Mouse (Mus musculus) lung, embryonic 16.5 days (tissue): ENCODE measurements around the gene Synpo2l. TPM values are rescaled to one million over a fixed set of nuclear protein-coding genes. Genes with fewer than 3 reads are reported as not detected.
"Not testable (repeated sequence)": the region's sequence is repeated elsewhere in the genome, so short reads cannot be mapped to it uniquely, and the experiment has no call there.

Experiments
- ATAC-seq: fragments of 200-750 bp; cut with Nextera tagmentation; 2 replicates; pipeline ENCODE4 v1.8.0; 2017; ENCODE audit warnings: low read depth, mild to moderate bottlenecking, moderate library complexity
- H3K27ac ChIP-seq: fragments of 300-500 bp; sonication (generic); 2 replicates; pipeline ENCODE4 v1.5.1; 2014; ENCODE audit warnings: mild to moderate bottlenecking, control low read depth, low read length
- H3K27me3 ChIP-seq: fragments of 300-500 bp; sonication (generic); 2 replicates; pipeline ENCODE4 v1.6.1; 2014; ENCODE audit warnings: low read depth, low read length, mixed read lengths; ENCODE audit not compliant: control insufficient read depth, insufficient read depth
- H3K36me3 ChIP-seq: fragments of 300-500 bp; sonication (generic); 2 replicates; pipeline ENCODE4 v1.6.1; 2014; ENCODE audit warnings: low read length; ENCODE audit not compliant: control insufficient read depth, insufficient read depth
- H3K4me1 ChIP-seq: fragments of 300-500 bp; sonication (generic); replicated peaks from 2 replicates; pipeline ENCODE4 v1.6.1; 2014; ENCODE audit warnings: low read length, mixed read lengths; ENCODE audit not compliant: control insufficient read depth, insufficient read depth
- H3K4me2 ChIP-seq: fragments of 300-500 bp; sonication (generic); 2 replicates; pipeline ENCODE4 v1.6.1; 2014; ENCODE audit warnings: low read depth, low read length, control low read depth
- H3K4me3 ChIP-seq: fragments of 300-500 bp; sonication (generic); 2 replicates; pipeline ENCODE4 v1.5.1; 2014; ENCODE audit warnings: mild to moderate bottlenecking, low read length, control low read depth
- H3K9ac ChIP-seq: fragments of 300-500 bp; sonication (generic); 2 replicates; pipeline ENCODE4 v1.6.1; 2014; ENCODE audit warnings: low read length, control low read depth
- H3K9me3 ChIP-seq: fragments of 300-500 bp; sonication (generic); 2 replicates; pipeline ENCODE4 v1.6.1; 2016; ENCODE audit warnings: low read length; ENCODE audit not compliant: control insufficient read depth
- WGBS: fragments of 180-500 bp; shearing (Covaris S2); extraction: QIAGEN DNeasy Blood & Tissue Kit; methylation state at CpG from one replicate; pipeline ENCODE4 v1.1.7; 2014; 5-methylcytosine and 5-hydroxymethylcytosine counted together
- polyA plus RNA-seq: library from polyadenylated mRNA; unstranded; fragments of >200 nt; fragmentation: Nextera tagmentation; extraction: Ambion mirVana; gene quantifications from 2 replicates; pipeline ENCODE4 v1.2.1, GENCODE M21; 2015

Synpo2l gene
- polyA plus RNA-seq, 1 experiment from 2014 or later, result 6.2 TPM

DNA sequence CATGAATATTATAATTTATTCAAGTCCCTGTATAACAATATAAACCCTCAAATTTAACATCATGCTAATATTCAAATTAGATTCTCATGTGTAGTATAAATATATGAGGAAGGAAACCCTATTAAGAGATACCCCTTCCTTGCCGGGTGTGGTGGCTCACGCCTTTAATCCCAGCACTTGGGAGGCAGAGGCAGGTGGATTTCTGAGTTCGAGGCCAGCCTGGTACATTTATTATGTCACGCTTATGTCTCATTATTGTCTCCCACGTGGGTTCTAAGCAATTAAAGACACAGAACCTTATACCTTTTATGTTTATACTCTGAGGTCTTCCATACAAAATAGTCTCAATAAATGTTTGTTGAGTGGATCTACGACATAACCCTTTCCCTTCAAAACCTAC lies 29.5 kb downstream of the Synpo2l start:
- no peak for ATAC-seq
- Histone ChIP-seq H3K9ac (no peak overlapping the region), H3K27me3 (no peaks in the 10 kb centered on the region), H3K4me2 (no peak overlapping the region), H3K27ac (no peak overlapping the region), H3K9me3 (no peaks in the 10 kb centered on the region), H3K36me3 (no peaks in the 10 kb centered on the region), H3K4me1 (peaks cover 12% of the 10 kb centered on the region), H3K4me3 (no peak overlapping the region)
- WGBS, result 91% methylated on average over 6 of the region's 6 CpGs

GRCm38 (mm10) chr14:20637818-20638574 lies 30.2 kb downstream of the Synpo2l start:
- Histone ChIP-seq H3K4me1 (peaks cover 12% of the 10 kb centered on the region), H3K27me3 (no peaks in the 10 kb centered on the region), H3K36me3 (no peaks in the 10 kb centered on the region), H3K4me3 (no peak overlapping the region), H3K9me3 (no peaks in the 10 kb centered on the region), H3K9ac (no peak overlapping the region), H3K27ac (no peak overlapping the region), H3K4me2 (no peak overlapping the region)
- ATAC-seq, result no peak
- 62% methylated on average over 2 of the region's 2 CpGs for WGBS

GRCm38 (mm10) chr14:20636968-20637367 lies 31.2 kb downstream of the Synpo2l start:
- H3K36me3 ChIP-seq, ATAC-seq, H3K4me2 ChIP-seq, H3K4me1 ChIP-seq, H3K9me3 ChIP-seq, H3K4me3 ChIP-seq, H3K9ac ChIP-seq, H3K27ac ChIP-seq, H3K27me3 ChIP-seq: not testable (repeated sequence)
- 91% methylated on average over 3 of the region's 3 CpGs for WGBS

- H3K36me3 ChIP-seq, result no peaks in the 10 kb centered on the region
- WGBS, result 55% methylated on average over 2 of the region's 2 CpGs
- H3K4me2 ChIP-seq, result no peak overlapping the region
- ATAC-seq, result 0 out of 2 replicates have a peak, but pooled peaks have one; percentile 27
- no peaks in the 10 kb centered on the region for H3K9me3 ChIP-seq
- no peaks in the 10 kb centered on the region for H3K27me3 ChIP-seq
- H3K4me1 ChIP-seq, result peaks cover 4% of the 10 kb centered on the region
- no peak overlapping the region for H3K4me3 ChIP-seq
- H3K9ac ChIP-seq, result no peak overlapping the region
- no peak overlapping the region for H3K27ac ChIP-seq
Observed at GRCm38 (mm10) chr14:20635546-20635945, 32.6 kb downstream of the Synpo2l start.

DNA sequence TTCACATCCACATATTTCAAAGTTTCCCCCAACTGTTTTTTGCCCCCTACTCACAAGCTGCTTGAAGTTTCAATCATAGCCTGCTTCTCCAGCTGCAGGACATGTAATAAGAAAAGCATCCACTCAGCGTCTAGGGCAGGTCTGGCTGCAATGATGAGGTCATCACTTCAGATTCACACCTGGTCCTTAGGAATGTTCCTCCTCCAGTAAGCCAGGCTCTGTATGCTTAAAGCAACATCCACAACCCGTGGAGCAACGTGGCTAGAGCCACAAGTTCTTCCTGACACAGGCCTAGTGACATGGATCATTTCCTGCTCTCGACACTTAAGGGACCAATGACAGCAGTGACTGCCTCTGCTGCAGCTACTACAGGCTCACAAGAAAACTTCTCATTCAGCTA lies 36.9 kb downstream of the Synpo2l start:
- H3K9me3 ChIP-seq, result no peaks in the 10 kb centered on the region
- no peak overlapping the region for H3K4me2 ChIP-seq
- H3K36me3 ChIP-seq, result no peaks in the 10 kb centered on the region
- H3K4me1 ChIP-seq, result no peaks in the 10 kb centered on the region
- WGBS, result 26% methylated on average over 4 of the region's 4 CpGs
- ATAC-seq, result peak; percentile 62; the same call in 1 of the 2 replicates
- H3K9ac ChIP-seq, result no peak overlapping the region
- H3K27ac ChIP-seq, result no peak overlapping the region
- H3K27me3 ChIP-seq, result no peaks in the 10 kb centered on the region
- H3K4me3 ChIP-seq, result no peak overlapping the region

DNA sequence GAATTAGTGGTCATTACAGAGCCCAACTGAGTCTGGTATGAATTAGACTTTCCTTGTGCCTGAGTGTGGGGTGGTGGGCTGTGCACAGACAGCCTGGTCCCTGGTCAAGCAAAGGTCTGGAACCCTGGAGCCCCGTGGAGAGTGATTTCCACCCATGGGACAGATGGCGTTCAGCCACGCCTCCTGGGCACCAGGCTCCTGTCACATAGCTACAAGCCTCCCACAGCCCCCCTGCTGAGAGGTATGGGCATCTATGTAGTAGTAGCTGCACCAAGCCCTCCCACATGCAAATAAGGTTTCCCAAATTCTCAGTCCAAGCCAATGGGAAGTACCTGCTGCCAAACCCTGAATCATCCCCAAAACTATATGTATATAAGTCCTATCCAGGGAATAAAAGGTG lies 41.2 kb downstream of the Synpo2l start:
- ATAC-seq, result no peak
- Histone ChIP-seq H3K36me3 (no peaks in the 10 kb centered on the region), H3K9me3 (no peaks in the 10 kb centered on the region), H3K27ac (no peak overlapping the region), H3K4me1 (no peaks in the 10 kb centered on the region), H3K27me3 (no peaks in the 10 kb centered on the region), H3K4me2 (no peak overlapping the region), H3K4me3 (no peak overlapping the region), H3K9ac (no peak overlapping the region)
- WGBS, result 73% methylated on average over 3 of the region's 3 CpGs

DNA sequence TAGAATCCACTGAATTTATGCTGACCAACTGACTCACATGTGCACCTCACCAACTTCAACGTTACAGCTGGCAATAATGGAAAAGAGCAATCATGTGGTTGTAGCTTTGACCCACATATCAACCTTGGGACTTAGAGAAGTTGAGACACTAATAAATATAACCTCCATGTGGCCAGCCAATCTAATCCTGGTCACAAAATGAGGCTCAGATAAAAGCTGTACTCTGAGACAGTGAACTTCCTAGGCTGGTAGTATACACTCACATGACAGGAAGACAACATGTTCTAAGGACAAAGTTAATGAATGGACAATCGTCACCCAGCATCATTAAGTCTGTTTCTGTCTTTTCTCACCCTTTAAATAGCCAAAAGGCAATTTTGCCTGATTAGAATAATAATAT lies 41.7 kb downstream of the Synpo2l start:
- Histone ChIP-seq H3K9me3 (no peaks in the 10 kb centered on the region), H3K4me2 (no peak overlapping the region), H3K27me3 (no peaks in the 10 kb centered on the region), H3K36me3 (no peaks in the 10 kb centered on the region), H3K27ac (no peak overlapping the region), H3K9ac (no peak overlapping the region), H3K4me1 (no peaks in the 10 kb centered on the region), H3K4me3 (no peak overlapping the region)
- no peak for ATAC-seq
- 77% methylated on average over 2 of the region's 2 CpGs for WGBS

DNA sequence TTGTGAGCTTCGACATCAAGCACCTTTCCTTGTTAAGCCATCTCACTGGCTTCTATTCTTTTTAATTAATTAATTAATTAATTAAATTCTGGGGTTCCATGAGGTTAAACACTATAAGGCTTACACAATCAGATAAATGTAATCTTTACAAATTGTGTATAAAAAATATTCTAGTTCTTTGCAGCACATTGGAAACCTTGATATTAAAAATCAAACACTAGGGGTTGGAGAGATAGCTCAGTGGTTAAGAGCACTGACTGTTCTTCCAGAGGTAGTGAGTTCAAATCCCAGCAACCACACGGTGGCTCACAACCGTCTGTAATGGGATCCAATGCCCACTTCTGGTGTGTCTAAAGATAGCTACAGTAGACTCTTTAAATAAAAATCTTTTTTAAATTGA lies 45.2 kb downstream of the Synpo2l start:
- no peak for ATAC-seq
- no peak overlapping the region for H3K4me3 ChIP-seq
- WGBS, result 89% methylated on average over 3 of the region's 3 CpGs
- no peak overlapping the region for H3K4me2 ChIP-seq
- no peaks in the 10 kb centered on the region for H3K9me3 ChIP-seq
- H3K27me3 ChIP-seq, result no peaks in the 10 kb centered on the region
- no peak overlapping the region for H3K27ac ChIP-seq
- no peaks in the 10 kb centered on the region for H3K36me3 ChIP-seq
- no peaks in the 10 kb centered on the region for H3K4me1 ChIP-seq
- H3K9ac ChIP-seq, result no peak overlapping the region

DNA sequence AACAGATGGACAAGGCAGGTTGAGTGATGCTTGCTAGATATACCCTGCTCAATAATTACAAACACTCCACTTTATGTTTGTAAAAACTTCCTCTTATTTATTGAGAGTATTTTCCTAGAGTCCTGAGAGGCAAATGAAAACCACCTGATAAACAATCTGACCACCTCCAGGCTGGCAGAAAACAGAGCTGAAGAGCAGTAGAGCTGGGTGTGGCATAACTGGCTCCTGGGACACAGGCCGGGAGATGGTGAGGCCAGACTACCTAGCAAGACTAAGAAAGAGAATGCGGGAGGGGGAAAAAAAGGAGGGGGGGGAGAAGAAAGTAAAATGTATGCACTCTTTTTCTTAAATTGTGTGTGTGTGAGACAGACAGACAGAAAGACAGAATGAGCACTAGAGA lies 45.7 kb downstream of the Synpo2l start:
- H3K27me3 ChIP-seq, result no peaks in the 10 kb centered on the region
- no peak for ATAC-seq
- 81% methylated on average over 2 of the region's 2 CpGs for WGBS

More for the DNA sequence above, 45.7 kb downstream of the Synpo2l start:
- no peaks in the 10 kb centered on the region for H3K4me1 ChIP-seq
- no peak overlapping the region for H3K27ac ChIP-seq
- no peak overlapping the region for H3K4me2 ChIP-seq
- H3K36me3 ChIP-seq, result no peaks in the 10 kb centered on the region
- no peaks in the 10 kb centered on the region for H3K9me3 ChIP-seq
- no peak overlapping the region for H3K4me3 ChIP-seq
- H3K9ac ChIP-seq, result no peak overlapping the region
